Mouse (Mus musculus) ovary, postnatal 36 days (tissue): ENCODE results near the gene Ptges.

Experiments
- DNase-seq: peaks from one replicate; pipeline ENCODE4 v3.0.0; 2022; ENCODE audit warnings: low spot score, mixed read lengths

Ptges gene

DNA sequence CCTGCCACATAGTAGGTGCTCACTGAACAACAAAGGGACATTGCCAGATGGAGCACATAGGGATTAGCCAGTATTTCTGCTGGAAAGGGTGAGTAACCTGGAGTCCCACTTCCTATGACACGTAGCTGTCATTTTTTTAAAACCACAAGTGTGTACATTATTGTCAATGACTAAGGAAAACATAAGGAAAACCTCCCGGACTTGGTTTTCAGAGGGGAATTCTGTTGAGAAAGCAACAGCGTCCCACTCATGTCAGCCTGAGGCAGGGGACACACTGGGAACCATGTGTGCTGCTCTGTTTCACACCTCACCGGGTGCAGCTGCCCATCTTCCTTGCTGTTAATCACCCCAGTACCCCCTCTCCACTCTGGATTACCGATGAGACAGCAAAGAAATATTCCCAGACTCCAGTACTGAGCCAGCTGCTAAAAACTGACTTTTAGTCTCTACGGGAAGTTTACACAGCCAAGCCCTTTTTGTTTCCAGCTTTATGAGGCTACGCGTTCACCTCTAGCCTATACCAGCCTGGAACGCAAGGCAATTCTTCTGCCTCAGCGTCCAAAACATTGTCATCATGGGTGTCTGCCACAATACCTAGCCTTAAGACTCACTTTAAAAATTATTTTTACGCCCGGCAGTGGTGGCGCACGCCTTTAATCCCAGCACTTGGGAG, 30.1 kb downstream of the Ptges start:
- DNase-seq, result no peak

DNA sequence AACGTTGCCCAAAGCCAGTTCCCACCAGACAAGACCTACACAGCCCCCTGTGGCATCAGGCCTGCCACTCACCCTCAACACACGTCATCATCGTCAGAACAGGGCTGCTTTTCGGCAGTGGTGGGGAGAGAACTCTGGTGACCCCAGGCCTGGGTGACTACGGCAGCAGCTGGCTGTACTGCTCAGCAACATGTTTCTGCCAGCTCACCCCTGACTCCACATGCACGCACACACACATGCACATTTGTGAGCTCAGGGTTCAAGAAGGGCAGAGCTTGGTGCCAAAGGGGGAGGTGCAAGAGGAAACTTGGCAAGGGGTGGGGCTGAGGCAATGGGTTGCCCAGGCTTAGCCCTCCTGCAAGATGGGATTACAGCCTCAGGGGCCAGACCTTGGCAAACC, 32.4 kb downstream of the Ptges start:
- no peak for DNase-seq

DNA sequence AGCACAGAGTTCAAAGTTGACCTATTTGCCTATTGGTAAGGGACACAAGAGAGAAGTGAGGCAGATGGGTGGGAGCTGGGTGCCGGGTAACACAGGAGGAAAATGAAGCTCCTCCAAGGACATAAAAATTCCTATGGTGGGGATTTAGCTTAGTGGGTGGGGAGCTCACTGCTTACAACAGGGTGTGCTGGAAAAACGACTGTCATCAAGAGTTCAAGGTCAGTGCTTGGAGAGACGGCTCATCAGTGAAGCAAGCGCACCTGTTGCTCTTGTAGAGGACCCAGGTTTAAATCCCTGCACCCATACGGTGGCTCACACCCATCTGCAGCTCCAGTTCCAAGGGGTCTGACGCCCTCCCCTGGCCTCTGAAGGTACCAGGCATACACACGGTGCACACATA, 35.7 kb downstream of the Ptges start:
- DNase-seq, result no peak

DNA sequence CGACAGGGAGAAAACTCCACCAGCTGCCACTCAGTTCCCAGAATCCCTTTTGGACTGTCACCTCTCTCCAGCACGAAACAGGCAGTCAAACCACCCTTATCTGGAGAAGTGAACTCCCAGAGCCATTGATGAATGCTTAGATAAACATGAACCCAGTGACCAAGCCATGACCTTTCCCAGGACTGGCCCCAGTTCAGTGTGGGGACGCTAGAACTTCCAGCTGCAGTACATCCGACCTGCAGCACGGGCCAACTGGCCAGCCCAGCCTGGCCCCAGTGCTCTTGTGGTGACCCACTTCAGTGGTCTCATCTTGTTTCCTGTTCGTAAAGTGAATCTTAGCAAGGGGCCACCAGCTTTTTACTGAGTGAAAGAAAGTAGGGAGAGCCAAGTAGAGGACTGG, 36.3 kb downstream of the Ptges start:
- no peak for DNase-seq

DNA sequence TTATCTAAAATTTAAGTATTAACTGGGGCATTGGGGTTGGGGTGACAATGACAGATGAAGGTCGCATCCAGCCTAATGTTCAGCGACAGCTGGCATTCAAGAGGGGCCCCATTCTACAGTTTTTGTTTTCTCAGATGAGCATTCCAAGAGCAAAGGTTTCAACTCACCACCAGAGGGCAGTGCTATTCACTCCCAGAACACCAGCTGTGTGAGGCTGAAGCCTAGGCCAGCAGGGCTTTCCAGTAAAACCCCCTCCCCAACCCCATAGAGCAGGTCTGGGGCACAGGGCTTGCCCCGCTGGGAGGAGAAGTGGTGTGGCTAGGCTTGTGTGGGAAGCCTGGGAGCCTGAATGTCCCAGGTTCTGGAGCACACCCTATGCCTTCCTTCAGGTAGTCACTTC, 38.7 kb downstream of the Ptges start:
- peak; percentile 28 for DNase-seq

DNA sequence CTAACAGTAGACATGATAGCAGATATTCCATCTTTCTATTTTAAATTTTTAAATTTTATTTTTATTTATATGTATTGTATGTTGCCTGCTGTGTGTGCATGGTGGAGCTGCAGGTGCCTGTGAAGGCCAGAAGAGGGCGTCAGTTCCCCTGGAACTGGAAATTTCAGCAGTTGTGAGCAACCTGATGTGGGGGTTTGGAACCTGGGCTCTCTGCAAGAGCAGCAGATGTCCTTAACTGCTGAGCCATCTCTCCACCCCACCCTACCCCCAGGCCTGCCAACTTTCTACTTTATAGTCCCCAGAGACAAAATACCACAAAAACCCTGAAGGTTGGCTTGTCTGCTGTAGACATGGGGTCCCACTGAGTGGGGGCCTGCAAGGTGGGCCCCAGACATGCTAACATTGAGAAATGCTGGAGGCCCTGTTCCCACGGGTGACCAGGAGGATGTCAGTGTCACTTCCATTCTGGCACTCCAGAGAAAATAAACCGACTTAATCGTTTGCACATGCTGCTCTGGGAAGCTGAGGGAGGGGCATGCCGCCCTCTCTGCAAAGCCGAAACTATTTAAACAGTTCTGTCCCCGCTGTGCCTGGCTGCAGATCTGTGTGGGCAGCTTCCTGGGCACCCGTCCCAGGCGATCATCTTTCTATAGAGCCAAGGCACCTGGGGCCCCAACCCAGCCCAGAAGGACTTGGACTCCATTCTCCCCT, 44.1 kb downstream of the Ptges start:
- DNase-seq, result peak; percentile 47

DNA sequence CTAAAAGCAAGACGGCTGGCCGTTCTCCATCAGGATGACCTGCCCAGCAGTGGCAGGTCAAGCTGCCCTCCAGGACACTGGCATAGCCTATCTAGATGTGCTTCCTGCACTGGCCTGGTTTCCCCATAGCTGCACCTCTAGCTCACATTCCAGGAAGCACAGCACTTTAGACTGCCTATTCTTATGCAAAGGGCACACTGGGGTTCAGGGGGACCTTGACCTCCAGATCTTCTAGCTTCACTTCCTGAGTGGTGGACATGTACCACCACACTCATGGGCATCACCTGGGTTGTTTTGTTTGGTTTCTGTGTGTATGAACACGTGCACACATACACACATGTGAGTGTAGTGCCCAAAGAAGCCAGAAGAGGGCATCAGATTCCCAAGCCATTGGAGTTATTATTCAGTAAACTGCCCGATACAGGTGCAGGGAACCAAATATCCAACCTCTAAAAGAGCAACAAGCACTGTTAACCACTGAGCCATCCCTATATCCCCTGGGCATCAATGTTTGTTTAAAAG, 44.8 kb downstream of the Ptges start:
- no peak for DNase-seq

DNA sequence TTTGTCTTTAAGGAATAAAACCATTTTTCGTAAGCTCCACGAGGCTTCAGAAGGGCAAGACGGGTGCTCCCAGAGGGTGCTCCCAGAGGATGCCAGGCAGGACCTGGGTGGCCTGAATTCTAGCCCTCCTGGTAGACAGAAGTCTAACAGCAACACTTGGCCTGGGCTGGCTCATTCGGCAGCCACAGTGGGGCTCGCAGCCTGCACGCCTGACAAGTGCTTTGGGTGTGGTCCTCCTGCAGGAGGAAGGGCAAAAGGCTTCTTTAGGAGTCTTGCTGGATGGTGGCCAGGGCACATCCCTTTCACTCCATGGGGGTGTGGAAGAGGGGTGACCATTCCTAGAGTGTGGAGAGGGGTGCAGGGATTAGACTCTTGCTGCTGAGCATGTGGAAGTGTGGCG, 48.4 kb downstream of the Ptges start:
- DNase-seq, result no peak

DNA sequence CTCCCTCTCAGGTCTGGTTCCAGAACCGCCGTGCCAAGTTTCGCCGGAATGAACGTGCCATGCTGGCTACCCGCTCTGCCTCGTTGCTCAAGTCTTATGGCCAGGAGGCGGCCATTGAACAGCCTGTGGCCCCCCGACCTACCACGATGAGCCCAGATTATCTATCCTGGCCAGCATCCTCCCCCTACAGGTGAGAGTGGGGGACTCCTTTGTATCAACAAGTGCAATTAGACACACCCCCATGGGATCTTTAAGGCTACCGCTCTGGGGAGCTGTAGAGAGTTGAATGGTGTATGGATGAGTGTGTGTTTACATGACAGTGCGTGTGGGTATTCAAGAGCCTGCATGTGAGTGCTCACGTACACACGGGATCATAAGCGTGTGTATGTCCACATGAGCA, 50.2 kb downstream of the Ptges start:
- no peak for DNase-seq

DNA sequence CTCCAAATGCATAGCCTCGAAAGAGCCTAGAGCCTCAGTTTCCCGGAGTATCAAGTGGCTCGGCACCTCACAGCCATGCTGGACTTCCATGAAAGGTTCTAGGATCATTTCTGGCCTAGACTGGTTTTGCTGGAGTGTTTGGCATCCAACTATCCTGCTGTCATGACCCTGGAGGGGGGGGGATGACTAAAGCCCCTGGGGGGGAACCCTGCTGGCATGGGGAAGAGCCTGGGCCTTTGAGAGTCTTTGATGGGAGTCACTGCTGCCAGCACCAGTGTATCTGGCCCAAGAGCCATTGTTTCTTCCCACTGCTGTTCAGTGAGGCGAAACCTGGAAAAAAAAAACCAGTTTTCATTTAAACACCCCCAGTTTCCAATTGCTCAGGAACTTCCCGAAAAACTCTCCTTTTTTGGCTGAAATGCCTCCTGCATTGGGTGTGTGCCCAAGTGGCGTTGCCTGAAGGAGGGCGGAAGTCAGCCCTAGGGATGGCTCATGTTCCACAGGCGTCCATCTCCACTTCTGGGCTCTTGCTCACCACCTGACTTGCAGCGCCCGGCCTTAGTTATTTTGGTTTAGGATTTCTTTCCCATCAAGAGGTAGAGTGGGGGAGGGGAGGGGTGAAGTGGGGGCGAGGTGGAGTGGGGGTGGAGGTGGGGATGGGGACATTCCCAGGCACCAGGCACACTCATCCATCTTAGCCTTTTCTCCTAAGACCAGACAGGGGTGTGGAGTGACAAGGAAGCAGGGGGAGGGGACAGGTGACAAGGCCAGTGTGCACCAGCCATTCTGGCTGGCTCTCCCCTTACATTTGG, 53.8 kb downstream of the Ptges start:
- peak; percentile 36 for DNase-seq

DNA sequence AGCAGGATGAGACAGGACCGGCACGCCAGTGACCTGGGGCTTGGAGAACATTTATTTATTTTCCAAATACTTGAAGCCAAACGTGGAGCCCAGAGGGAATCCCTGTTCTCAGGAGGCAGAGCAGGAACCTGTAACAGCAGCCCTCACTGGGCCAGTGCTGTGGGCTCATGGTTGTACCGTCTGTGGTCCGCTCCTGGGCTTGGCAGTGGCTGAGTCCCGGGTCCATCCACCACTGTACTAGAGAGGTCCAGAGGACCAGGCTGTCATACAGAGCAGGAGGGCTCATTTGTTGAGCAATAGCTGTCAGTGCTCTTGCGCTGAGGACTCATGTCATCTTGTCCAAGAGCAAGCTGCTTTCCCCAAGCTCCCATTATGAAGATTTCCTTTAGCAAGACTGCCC, 54.6 kb downstream of the Ptges start:
- no peak for DNase-seq

DNA sequence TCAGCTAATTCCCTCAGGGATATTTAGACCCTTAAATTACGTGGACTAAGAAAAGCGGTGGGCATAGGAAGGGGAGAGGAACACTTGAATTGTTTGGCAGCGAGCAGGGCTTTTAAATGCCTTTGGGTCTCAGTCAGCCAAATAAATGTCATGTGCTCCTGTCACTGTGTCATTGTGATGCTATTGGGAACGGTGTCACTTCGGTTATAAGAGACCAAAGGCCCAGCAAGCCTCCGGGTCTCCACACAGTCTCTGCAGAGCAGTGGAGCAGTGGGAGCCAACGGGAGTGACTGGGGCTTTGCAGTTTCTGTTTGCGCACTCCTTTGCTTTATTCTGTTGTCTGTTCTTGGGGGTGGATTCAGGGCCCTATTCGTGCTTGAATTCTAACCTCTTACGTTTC, 55.2 kb downstream of the Ptges start:
- no peak for DNase-seq

DNA sequence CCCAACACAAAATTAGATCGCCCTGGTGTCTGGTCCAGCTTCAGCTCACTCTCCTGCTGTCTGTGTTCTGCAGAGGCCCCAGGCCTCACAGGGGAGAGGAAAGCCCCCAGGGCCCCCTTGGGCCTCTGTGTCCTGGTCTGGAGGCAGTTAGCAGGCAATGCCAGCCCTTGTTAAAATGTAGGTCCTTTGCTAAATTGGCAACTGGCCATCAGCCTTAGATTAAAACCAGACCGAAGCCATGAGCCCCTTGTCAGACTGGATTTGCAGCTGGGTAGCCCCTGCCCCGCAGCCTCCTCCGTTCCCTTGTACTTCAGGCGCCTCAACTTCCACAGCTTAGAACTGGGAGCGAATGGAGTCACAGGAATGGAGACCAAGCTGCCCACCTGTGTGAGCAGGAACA, 57.0 kb downstream of the Ptges start:
- no peak for DNase-seq

DNA sequence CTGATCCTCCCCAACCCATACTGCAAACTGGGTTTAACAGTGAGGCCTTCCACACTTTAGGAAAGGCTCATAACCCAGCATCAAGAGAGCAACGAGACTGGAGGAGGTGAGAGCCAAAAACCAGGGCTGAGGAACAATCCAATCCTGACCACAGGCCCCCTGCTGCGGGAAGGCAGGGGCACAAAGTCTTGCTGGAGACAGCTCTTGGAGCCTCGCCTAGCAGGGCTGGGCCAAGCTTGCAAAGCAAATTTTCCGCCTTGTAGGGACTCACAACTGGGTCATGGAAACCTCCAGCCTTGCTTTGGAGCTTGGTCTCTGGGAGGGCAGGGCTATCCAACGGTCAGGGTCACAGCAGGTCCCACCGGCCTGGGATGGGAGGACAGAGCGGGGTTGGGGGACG, 58.8 kb downstream of the Ptges start:
- DNase-seq, result peak; percentile 54

DNA sequence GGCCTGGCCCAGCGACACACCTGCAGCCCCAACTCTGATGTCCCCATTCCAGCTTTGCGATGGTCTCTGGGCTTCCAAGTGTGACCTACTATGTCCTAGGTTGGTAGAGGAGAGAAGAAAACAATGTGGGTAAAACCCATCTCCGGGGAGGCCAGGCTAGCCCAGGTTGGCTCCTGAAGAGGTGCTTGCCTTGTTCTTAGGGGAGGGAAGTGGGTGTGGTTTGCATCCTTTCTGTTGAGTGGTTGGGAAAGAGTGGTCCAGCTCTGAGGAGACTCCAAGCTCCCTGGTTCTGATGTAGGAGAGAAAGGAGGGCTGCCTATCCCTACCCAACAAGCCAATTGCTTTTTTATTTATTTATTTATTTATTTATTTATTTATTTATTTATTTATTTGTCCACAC, 64.2 kb downstream of the Ptges start:
- no peak for DNase-seq

DNA sequence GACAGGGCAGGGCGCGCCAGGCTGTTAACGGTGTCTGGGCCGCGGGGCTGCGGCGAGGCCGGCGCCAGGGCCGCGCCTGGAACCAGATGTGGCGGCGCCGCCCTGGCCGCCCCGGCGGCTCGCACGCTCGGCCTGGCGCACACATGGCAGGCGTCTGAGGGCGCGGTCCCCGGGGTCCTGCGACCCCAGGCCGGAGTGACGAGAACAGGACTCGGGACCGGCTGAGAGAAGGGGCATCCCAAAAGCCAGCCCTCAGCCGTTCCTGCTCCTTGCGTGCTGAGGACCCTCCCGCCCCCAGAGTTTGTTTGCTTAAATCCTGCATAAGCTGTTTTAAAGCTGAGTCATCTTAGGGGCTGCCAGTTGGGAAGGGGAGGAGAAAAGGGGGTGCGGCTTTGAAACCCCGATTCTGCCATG, 64.7 kb downstream of the Ptges start:
- peak; percentile 40 for DNase-seq

DNA sequence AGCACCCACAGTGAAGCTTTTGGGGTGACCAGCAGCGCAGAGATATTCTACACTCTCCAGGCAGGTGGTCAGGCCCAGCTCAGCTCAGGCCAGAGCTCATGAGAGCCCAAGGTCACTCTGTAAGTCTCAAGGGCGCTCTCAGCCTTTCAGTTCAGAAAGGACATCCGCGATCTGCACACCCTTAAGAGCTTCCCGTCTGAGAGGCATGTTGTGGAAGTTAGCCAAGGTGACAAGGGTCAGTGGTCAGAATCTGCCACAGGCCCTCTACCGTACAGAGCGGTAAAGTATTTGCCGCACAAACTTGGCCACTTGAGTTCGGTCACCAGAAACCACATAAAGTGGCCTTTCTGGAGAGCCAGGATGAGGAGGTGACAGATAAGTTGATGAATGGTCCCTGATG, 66.1 kb downstream of the Ptges start:
- no peak for DNase-seq

DNA sequence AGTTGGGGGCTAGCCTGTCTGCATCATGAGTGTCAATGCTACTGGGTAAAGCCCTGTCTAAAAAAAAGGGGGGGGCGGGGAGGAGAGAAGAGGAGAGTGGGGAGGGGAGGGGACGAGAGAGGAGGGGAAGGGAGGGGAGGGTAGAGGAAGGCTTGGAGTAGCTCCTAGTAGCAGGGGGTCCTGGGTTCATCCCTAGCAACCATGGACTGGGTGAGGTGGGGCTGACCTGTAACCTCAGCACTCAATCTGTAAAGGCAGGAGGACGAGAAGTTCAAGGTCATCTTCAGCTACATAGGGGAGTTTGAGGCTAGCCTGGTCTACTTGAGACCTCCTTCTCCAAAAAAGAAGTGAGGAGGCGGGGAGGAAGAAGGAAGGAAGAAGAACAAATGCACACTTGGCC, 67.6 kb downstream of the Ptges start:
- no peak for DNase-seq

DNA sequence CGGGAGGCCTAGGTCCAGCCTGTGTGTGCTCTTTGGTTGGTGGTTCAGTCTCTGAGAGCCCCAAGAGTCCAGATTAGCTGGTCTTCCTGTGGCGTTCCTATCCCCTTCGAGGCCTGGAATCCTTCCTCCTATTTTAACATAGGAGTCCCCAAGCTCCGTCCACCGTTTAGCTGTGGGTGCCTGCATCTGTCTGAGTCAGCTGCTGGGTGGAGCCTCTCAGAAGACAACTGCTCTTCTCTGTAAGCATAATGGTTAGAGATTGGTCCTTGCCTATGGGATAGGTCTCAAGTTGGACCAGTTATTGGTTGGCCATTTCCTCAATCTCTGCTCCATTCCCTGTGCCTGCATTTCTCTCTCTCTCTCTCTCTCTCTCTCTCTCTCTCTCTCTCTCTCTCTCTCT, 69.9 kb downstream of the Ptges start:
- DNase-seq, result no peak

DNA sequence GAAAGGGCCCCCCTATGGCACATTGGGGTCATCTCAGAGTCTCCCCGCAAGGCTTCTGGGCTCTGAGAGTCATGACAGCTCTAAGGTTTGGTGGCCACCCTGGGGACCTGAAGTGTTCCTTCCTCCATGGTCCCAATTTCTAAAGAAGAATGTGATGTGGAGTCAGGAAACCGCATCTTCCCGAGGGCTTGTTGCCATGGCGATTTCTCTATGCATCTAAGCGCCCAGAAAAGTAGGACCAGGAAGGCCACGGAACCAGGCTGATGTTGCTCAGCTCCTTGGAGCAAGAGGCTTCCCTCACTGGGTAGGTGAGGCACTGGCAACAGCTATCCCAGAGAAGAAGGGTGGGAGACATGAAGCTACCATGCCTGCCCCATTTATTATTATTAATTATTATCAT, 72.6 kb downstream of the Ptges start:
- DNase-seq, result no peak

DNA sequence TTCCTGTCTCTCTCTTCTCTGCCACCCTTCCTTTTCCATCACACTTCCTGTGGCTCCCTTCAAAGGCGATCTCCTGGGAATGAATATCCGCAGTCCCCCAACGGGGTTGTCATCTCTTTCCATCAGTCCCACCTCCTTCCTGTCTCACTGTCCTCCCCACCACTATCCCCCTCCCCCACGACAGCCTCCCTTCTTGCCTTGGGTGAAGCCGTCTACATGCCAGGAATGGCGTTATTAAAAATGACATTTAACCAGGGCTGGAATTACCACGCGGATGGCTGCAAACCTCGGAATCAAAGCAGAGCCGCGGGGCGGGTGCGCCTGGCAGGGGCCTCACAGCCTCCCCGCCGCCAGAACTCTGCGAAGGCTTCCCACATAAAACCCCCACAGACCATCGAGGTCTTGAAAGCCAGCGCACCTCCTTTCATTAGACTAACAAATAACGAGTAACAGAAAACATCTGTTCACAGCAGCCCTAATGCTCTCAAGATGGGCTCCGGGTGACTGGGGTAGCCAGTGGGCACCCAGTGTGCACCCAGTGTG, 76.8 kb downstream of the Ptges start:
- no peak for DNase-seq

DNA sequence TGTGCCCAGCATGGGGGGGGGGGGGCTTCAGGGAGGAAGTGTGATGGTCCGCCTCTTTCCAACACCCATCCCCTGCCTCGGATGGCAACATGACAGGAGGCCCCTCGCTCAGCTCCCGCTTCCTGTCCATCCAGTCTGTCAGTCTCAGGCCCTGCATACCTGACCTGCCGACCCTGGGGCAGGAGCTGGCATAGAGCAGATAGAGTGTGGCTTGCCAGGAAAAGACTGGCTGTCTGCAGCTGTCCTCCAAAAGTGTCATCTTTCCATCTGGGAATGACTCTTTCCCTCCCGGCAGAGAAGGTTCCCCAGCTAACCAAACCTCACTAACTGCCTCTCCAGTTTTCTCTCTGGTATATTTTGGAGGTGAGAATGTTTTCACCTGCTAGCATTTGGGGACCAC, 79.1 kb downstream of the Ptges start:
- no peak for DNase-seq

DNA sequence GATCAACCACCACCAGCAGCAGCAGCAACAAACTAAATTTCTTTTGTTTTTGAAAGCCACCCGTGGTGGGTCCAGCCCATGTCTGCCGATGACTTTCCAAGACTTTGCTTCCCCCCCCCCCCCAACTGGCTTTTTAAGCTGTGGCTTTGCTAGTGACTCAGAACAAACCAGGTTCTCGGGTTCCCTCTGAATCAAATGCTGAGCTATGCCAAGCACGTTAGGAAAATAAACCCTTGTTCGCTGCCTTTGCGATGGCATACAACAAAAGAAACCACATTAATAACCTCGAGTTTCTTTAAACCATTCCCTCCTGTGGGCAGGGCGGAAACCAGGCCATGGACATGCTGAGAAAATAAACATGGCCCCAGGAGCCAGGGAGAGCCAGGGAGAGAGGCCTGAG, 81.5 kb downstream of the Ptges start:
- no peak for DNase-seq
